Mouse (Mus musculus): Measurements from ENCODE around the gene Fars2. TPM values are rescaled to one million over a fixed set of nuclear protein-coding genes. Genes with fewer than 3 reads are reported as not detected.

The Fars2 gene
- polyA plus RNA-seq, 1 experiment from 2014 or later = 28.9 TPM

- H3K9ac ChIP-seq = peak overlapping the region; percentile 34; the same call in 1 of the 2 replicates
- WGBS = 11% methylated on average over 7 of the region's 7 CpGs
- ATAC-seq (ENCODE audit: low read depth) = peak; percentile 93
Observed at GRCm38 (mm10) chr13:36282785-36283544, 165.8 kb downstream of the Fars2 start.

GRCm38 (mm10) chr13:36283545-36284067 is 166.4 kb downstream of the Fars2 start:
- no peak overlapping the region for H3K4me3 ChIP-seq
- H3K4me2 ChIP-seq = peak overlapping the region; percentile 29; the same call in 1 of the 2 replicates
- peak overlapping the region; percentile 83 for H3K27ac ChIP-seq (replicated peaks)
- ATAC-seq (ENCODE audit: low read depth) = peak; percentile 88
- no peak overlapping the region; the same call in 1 of the 2 replicates for H3K9ac ChIP-seq
- no peaks in the 10 kb centered on the region for H3K9me3 ChIP-seq
- peaks cover 36% of the 10 kb centered on the region for H3K4me1 ChIP-seq (replicated peaks)
- no peaks in the 10 kb centered on the region for H3K36me3 ChIP-seq
- H3K27me3 ChIP-seq = peaks cover 7% of the 10 kb centered on the region
- WGBS = 18% methylated on average over 7 of the region's 7 CpGs

More at GRCm38 (mm10) chr13:36282785-36283544, 165.8 kb downstream of the Fars2 start:
- H3K27me3 ChIP-seq = peaks cover 7% of the 10 kb centered on the region
- H3K4me2 ChIP-seq = peak overlapping the region; percentile 29
- H3K4me1 ChIP-seq (replicated peaks) = peaks cover 36% of the 10 kb centered on the region
- H3K27ac ChIP-seq (replicated peaks) = peak overlapping the region; percentile 83
- H3K4me3 ChIP-seq = no peak overlapping the region
- H3K36me3 ChIP-seq = no peaks in the 10 kb centered on the region
- H3K9me3 ChIP-seq = no peaks in the 10 kb centered on the region

- Histone ChIP-seq H3K9ac (no peak overlapping the region), H3K36me3 (no peaks in the 10 kb centered on the region), H3K4me3 (no peak overlapping the region), H3K4me1 (replicated peaks) (peaks cover 36% of the 10 kb centered on the region), H3K27ac (replicated peaks) (peak overlapping the region; percentile 83), H3K27me3 (peaks cover 7% of the 10 kb centered on the region), H3K9me3 (no peaks in the 10 kb centered on the region), H3K4me2 (no peak overlapping the region)
- WGBS = 18% methylated on average over 1 of the region's 1 CpGs
- 0 out of 2 replicates have a peak, but pooled peaks have one; percentile 41 for ATAC-seq (ENCODE audit: low read depth)
Observed at GRCm38 (mm10) chr13:36284097-36284496, 166.9 kb downstream of the Fars2 start.

- Histone ChIP-seq H3K4me3 (no peak overlapping the region), H3K9me3 (no peaks in the 10 kb centered on the region), H3K4me1 (replicated peaks) (peaks cover 32% of the 10 kb centered on the region), H3K9ac (no peak overlapping the region), H3K27me3 (peaks cover 7% of the 10 kb centered on the region), H3K36me3 (no peaks in the 10 kb centered on the region), H3K4me2 (no peak overlapping the region), H3K27ac (replicated peaks) (no peak overlapping the region)
- WGBS = 89% methylated on average over 2 of the region's 2 CpGs
- no peak for ATAC-seq (ENCODE audit: low read depth)
Observed at GRCm38 (mm10) chr13:36285235-36285634, 168.0 kb downstream of the Fars2 start.

- Histone ChIP-seq H3K27me3 (no peaks in the 10 kb centered on the region), H3K4me1 (replicated peaks) (peaks cover 35% of the 10 kb centered on the region), H3K9me3 (no peaks in the 10 kb centered on the region), H3K4me3 (no peak overlapping the region), H3K4me2 (no peak overlapping the region), H3K36me3 (no peaks in the 10 kb centered on the region), H3K27ac (replicated peaks) (peak overlapping the region; percentile 71), H3K9ac (no peak overlapping the region)
- 46% methylated on average over 3 of the region's 3 CpGs for WGBS
- ATAC-seq (ENCODE audit: low read depth) = 0 out of 2 replicates have a peak, but pooled peaks have one; percentile 51
Observed at GRCm38 (mm10) chr13:36293511-36293910, 176.3 kb downstream of the Fars2 start.

- 73% methylated on average over 5 of the region's 5 CpGs for WGBS
- H3K4me1 ChIP-seq (replicated peaks) = peaks cover 38% of the 10 kb centered on the region
- ATAC-seq (ENCODE audit: low read depth) = no peak
Observed at GRCm38 (mm10) chr13:36294503-36294902, 177.3 kb downstream of the Fars2 start.

GRCm38 (mm10) chr13:36295848-36296247 is 178.6 kb downstream of the Fars2 start:
- H3K9me3 ChIP-seq = no peaks in the 10 kb centered on the region
- H3K36me3 ChIP-seq = no peaks in the 10 kb centered on the region
- H3K4me3 ChIP-seq = no peak overlapping the region
- H3K27me3 ChIP-seq = no peaks in the 10 kb centered on the region
- 29% methylated on average over 6 of the region's 6 CpGs for WGBS
- peaks cover 38% of the 10 kb centered on the region for H3K4me1 ChIP-seq (replicated peaks)
- peak overlapping the region; percentile 1; the same call in 1 of the 2 replicates for H3K27ac ChIP-seq (replicated peaks)
- H3K4me2 ChIP-seq = no peak overlapping the region
- H3K9ac ChIP-seq = no peak overlapping the region
- ATAC-seq (ENCODE audit: low read depth) = no peak

More at GRCm38 (mm10) chr13:36294503-36294902, 177.3 kb downstream of the Fars2 start:
- Histone ChIP-seq H3K9ac (no peak overlapping the region), H3K4me2 (no peak overlapping the region), H3K27ac (replicated peaks) (no peak overlapping the region), H3K36me3 (no peaks in the 10 kb centered on the region), H3K27me3 (no peaks in the 10 kb centered on the region), H3K4me3 (no peak overlapping the region), H3K9me3 (no peaks in the 10 kb centered on the region)

- Histone ChIP-seq H3K4me2 (no peak overlapping the region), H3K27me3 (no peaks in the 10 kb centered on the region), H3K4me1 (replicated peaks) (peaks cover 38% of the 10 kb centered on the region), H3K27ac (replicated peaks) (no peak overlapping the region), H3K36me3 (no peaks in the 10 kb centered on the region), H3K9me3 (no peaks in the 10 kb centered on the region), H3K4me3 (no peak overlapping the region), H3K9ac (no peak overlapping the region)
- WGBS = 84% methylated on average over 4 of the region's 4 CpGs
- no peak for ATAC-seq (ENCODE audit: low read depth)
Observed at GRCm38 (mm10) chr13:36296574-36296973, 179.4 kb downstream of the Fars2 start.

GRCm38 (mm10) chr13:36297950-36298781 is 181.0 kb downstream of the Fars2 start:
- H3K9ac ChIP-seq = no peak overlapping the region
- 62% methylated on average over 3 of the region's 3 CpGs for WGBS
- no peaks in the 10 kb centered on the region for H3K27me3 ChIP-seq
- H3K36me3 ChIP-seq = no peaks in the 10 kb centered on the region
- H3K9me3 ChIP-seq = no peaks in the 10 kb centered on the region
- H3K4me3 ChIP-seq = no peak overlapping the region
- H3K27ac ChIP-seq (replicated peaks) = no peak overlapping the region
- peaks cover 38% of the 10 kb centered on the region for H3K4me1 ChIP-seq (replicated peaks)
- H3K4me2 ChIP-seq = no peak overlapping the region
- ATAC-seq (ENCODE audit: low read depth) = 0 out of 2 replicates have a peak, but pooled peaks have one; percentile 73

- no peak for ATAC-seq (ENCODE audit: low read depth)
- H3K27ac ChIP-seq (replicated peaks) = no peak overlapping the region
Observed at GRCm38 (mm10) chr13:36298782-36299031, 181.5 kb downstream of the Fars2 start.

GRCm38 (mm10) chr13:36302770-36303169 is 185.6 kb downstream of the Fars2 start:
- no peaks in the 10 kb centered on the region for H3K9me3 ChIP-seq
- no peaks in the 10 kb centered on the region for H3K27me3 ChIP-seq
- H3K36me3 ChIP-seq = no peaks in the 10 kb centered on the region
- H3K4me3 ChIP-seq = no peak overlapping the region
- WGBS = 68% methylated on average over 3 of the region's 3 CpGs
- peaks cover 14% of the 10 kb centered on the region for H3K4me1 ChIP-seq (replicated peaks)
- H3K9ac ChIP-seq = no peak overlapping the region
- no peak overlapping the region for H3K27ac ChIP-seq (replicated peaks)
- no peak overlapping the region for H3K4me2 ChIP-seq
- no peak for ATAC-seq (ENCODE audit: low read depth)

More at GRCm38 (mm10) chr13:36298782-36299031, 181.5 kb downstream of the Fars2 start:
- H3K36me3 ChIP-seq = no peaks in the 10 kb centered on the region
- no peaks in the 10 kb centered on the region for H3K27me3 ChIP-seq
- no peak overlapping the region for H3K9ac ChIP-seq
- H3K4me2 ChIP-seq = no peak overlapping the region
- H3K4me1 ChIP-seq (replicated peaks) = peaks cover 33% of the 10 kb centered on the region
- no peaks in the 10 kb centered on the region for H3K9me3 ChIP-seq
- no peak overlapping the region for H3K4me3 ChIP-seq

- Histone ChIP-seq H3K27ac (replicated peaks) (no peak overlapping the region), H3K4me2 (no peak overlapping the region), H3K27me3 (no peaks in the 10 kb centered on the region), H3K9ac (no peak overlapping the region), H3K9me3 (no peaks in the 10 kb centered on the region), H3K36me3 (no peaks in the 10 kb centered on the region), H3K4me1 (replicated peaks) (peaks cover 9% of the 10 kb centered on the region; the same call in 1 of the 2 replicates), H3K4me3 (no peak overlapping the region)
- WGBS = 85% methylated on average over 2 of the region's 2 CpGs
- ATAC-seq (ENCODE audit: low read depth) = no peak
Observed at GRCm38 (mm10) chr13:36305306-36305705, 188.1 kb downstream of the Fars2 start.
